Comparison of ENCODE assay signal across 10 mouse cellular contexts in genomic region chr12:104245092-104245491, GRCm38 (mm10). TPM values are rescaled to one million over a fixed set of nuclear protein-coding genes. Genes with fewer than 3 reads are reported as not detected.
DNase-seq lines count a peak whose midpoint lies in the region; ATAC-seq lines count a peak whose summit lies in the region.
"Had no signal": no experiment of that assay in that cellular context is flagged by ENCODE, and none has a peak within 500 bp of the region (broad histone marks: within the 10 kb centered on the region; RNA-seq: fewer than 3 reads in every experiment).

No protein-coding gene starts in this region.

- H3K27me3 ChIP-seq in forebrain, embryonic 14.5 days (replicated peaks; ENCODE audit: control insufficient read depth, insufficient read depth, low read length), result no peaks in the 10 kb centered on the region
- H3K27me3 ChIP-seq in forebrain, embryonic 12.5 days, result no peaks in the 10 kb centered on the region

- H3K27ac ChIP-seq in forebrain, embryonic 14.5 days (ENCODE audit: low read depth, low read length), result no peak overlapping the region
- no peak overlapping the region for H3K27ac ChIP-seq in forebrain, embryonic 12.5 days

- H3K36me3 ChIP-seq in forebrain, embryonic 14.5 days (ENCODE audit: control insufficient read depth, insufficient read depth, low read length), result no peaks in the 10 kb centered on the region
- H3K36me3 ChIP-seq in forebrain, embryonic 12.5 days (replicated peaks), result no peaks in the 10 kb centered on the region

- peak; percentile 30 for DNase-seq in forebrain, embryonic 14.5 days (ENCODE audit: low spot score)
- DNase-seq in lung, postnatal 10 days, result peak; percentile 46
- no peak for DNase-seq in lung, postnatal 36 days
- peak; percentile 24 to 35 for DNase-seq in frontal cortex, postnatal 36 days (ENCODE audit: low spot score in 2 of 2)
- peak; percentile 21 to 44 for DNase-seq in right cerebral cortex, adult 2 months (ENCODE audit: low spot score in 2 of 2)
- no peak for DNase-seq in urinary bladder, postnatal 4 days (ENCODE audit: low spot score in 2 of 2)
- DNase-seq in spleen, postnatal 14 days (ENCODE audit: low spot score in 2 of 2), result no peak

- no peaks in the 10 kb centered on the region for H3K4me1 ChIP-seq in forebrain, embryonic 14.5 days (ENCODE audit: control insufficient read depth, insufficient read depth, low read length)
- H3K4me1 ChIP-seq in forebrain, embryonic 12.5 days, result peaks cover 7% of the 10 kb centered on the region; the same call in 1 of the 2 replicates

- 76% methylated on average over 1 of the region's 1 CpGs for WGBS in forebrain, embryonic 14.5 days
- 74% methylated on average over 1 of the region's 1 CpGs for WGBS in forebrain, embryonic 12.5 days

- no peak for ATAC-seq in forebrain, embryonic 14.5 days
- ATAC-seq in forebrain, embryonic 12.5 days (ENCODE audit: low FRiP score), result no peak

- H3K9ac ChIP-seq in forebrain, embryonic 14.5 days (ENCODE audit: low read length), result no peak overlapping the region
- no peak overlapping the region for H3K9ac ChIP-seq in forebrain, embryonic 12.5 days

- H3K4me3 ChIP-seq in forebrain, embryonic 14.5 days (ENCODE audit: low read depth, low read length), result no peak overlapping the region
- H3K4me3 ChIP-seq in forebrain, embryonic 12.5 days (replicated peaks), result no peak overlapping the region
- H3K4me3 ChIP-seq: myocyte had no signal

- no peak overlapping the region for H3K4me2 ChIP-seq in forebrain, embryonic 14.5 days (ENCODE audit: low read length)
- no peak overlapping the region for H3K4me2 ChIP-seq in forebrain, embryonic 12.5 days

- no peaks in the 10 kb centered on the region for H3K9me3 ChIP-seq in forebrain, embryonic 14.5 days (replicated peaks; ENCODE audit: control insufficient read depth, low read length)
- no peaks in the 10 kb centered on the region for H3K9me3 ChIP-seq in forebrain, embryonic 12.5 days

RNA-seq across cellular contexts. Expression of gene Serpina3g, which starts 9.0 kb away (rescaled TPM):
- polyA plus RNA-seq in forebrain, embryonic 14.5 days (2014; fragmentation: Nextera tagmentation; extraction: Ambion mirVana), result 0.24 and 0.26 TPM in 2 replicates
- not detected in 2 replicates for polyA plus RNA-seq in forebrain, embryonic 12.5 days (2016; fragmentation: Nextera tagmentation; extraction: Ambion mirVana)

RNA-seq across cellular contexts. Expression of gene Serpina3i, which starts 17.8 kb away (rescaled TPM):
- not detected in 2 replicates for polyA plus RNA-seq in forebrain, embryonic 14.5 days (2014; fragmentation: Nextera tagmentation; extraction: Ambion mirVana)
- polyA plus RNA-seq in forebrain, embryonic 12.5 days (2016; fragmentation: Nextera tagmentation; extraction: Ambion mirVana), result 0.09 TPM in 1 of 2 replicates, not detected in the other
- polyA plus RNA-seq: frontal cortex, adult 2 months; myocyte had no signal

RNA-seq across cellular contexts. Expression of gene Serpina3f, which starts 30.7 kb away (rescaled TPM):
- 0.39 and 0.45 TPM in 2 replicates for polyA plus RNA-seq in forebrain, embryonic 14.5 days (2014; fragmentation: Nextera tagmentation; extraction: Ambion mirVana)
- 0.11 and 0.17 TPM in 2 replicates for polyA plus RNA-seq in forebrain, embryonic 12.5 days (2016; fragmentation: Nextera tagmentation; extraction: Ambion mirVana)
- polyA plus RNA-seq: frontal cortex, adult 2 months; myocyte had no signal

Comparison
In these comparisons a context has a peak if more than half of its experiments do, and no peak if none do; other contexts are left out.
1. DNase-seq: peak in forebrain, embryonic 14.5 days (single experiment), lung, postnatal 10 days (single experiment), frontal cortex, postnatal 36 days (2 of 2) and right cerebral cortex, adult 2 months (2 of 2); none in lung, postnatal 36 days (single experiment), urinary bladder, postnatal 4 days (0 of 2) and spleen, postnatal 14 days (0 of 2).